Mouse (Mus musculus): ENCODE results near the gene Slc35c2.

DNA sequence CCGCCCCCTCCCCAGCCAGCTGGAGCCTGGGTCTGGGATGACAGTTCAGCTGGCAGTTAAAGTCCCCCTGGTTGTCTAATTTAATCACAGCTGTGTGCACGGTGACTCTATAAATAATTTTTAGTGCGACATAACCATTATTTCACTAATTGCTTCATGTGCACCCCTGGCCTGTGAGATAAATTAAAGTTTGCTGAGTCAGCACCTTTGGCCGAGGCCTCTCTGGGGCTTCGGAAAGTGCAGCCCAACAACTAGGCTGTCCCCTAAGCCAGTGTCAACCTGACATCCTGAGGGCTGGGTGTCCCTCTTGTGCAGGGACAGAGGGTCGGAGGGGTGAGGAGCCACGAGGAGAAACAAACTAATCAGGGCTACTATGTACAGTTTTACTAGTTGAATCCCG is 27.8 kb downstream of the Slc35c2 start:
- TF ChIP-seq CTCF (conservative IDR thresholded peaks at IDR 0.05; ENCODE audit: insufficient read depth, insufficient read length, low read depth, low read length) (no peak), POLR2A (IDR thresholded peaks at IDR 0.05; ENCODE audit: low read depth, low read length) (no peak)
